Comparison of ENCODE assay signal across 22 mouse cellular contexts in the genomic region with DNA sequence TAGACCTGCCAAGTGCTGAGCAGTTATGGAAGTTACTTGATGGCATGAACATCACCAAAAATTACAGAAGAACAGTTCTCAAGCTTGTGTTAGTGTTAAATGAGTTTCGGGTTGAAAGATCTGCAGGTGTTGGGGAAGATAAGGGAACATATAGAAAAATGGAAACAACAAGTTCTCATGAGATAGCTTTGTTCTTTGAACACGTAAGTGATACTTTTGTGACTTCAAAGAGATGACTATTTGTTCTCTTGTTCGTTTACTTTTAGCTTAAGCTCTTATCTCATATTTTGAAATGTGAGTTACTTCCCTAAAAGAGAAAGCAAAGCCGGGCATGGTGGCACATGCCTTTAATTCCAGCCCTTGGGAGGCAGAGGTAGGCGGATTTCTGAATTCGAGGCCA. TPM values are rescaled to one million over a fixed set of nuclear protein-coding genes. Genes with fewer than 3 reads are reported as not detected.
"Had no signal": no experiment of that assay in that cellular context is flagged by ENCODE, and none has a peak within 500 bp of the region (broad histone marks: within the 10 kb centered on the region; RNA-seq: fewer than 3 reads in every experiment).

No protein-coding gene starts in this region.

- H3K4me2 ChIP-seq: kidney, embryonic 15.5 days; lung, embryonic 15.5 days; neural tube, embryonic 15.5 days had no signal

- H3K27ac ChIP-seq: kidney, embryonic 15.5 days; left cerebral cortex, adult 2 months; limb, embryonic 10.5 days; lung, embryonic 15.5 days; macrophage; neural tube, embryonic 15.5 days had no signal

- DNase-seq: kidney, adult 2 months; kidney, postnatal 25 days; lung, postnatal 14 days; midbrain, embryonic 14.5 days; right cerebral cortex, adult 18-20 months; right cerebral cortex, postnatal 4 days; spleen, adult 18-20 months; thymus, adult 18-20 months; thymus, postnatal 14 days had no signal

- H3K9me3 ChIP-seq: kidney, embryonic 15.5 days; limb, embryonic 10.5 days; lung, embryonic 15.5 days; neural tube, embryonic 15.5 days had no signal

- H3K27me3 ChIP-seq: kidney, embryonic 15.5 days; lung, embryonic 15.5 days; neural tube, embryonic 15.5 days had no signal

- H3K4me3 ChIP-seq: kidney, embryonic 15.5 days; left cerebral cortex, adult 2 months; limb, embryonic 10.5 days; lung, embryonic 15.5 days; myocyte; neural tube, embryonic 15.5 days had no signal

- H3K9ac ChIP-seq: kidney, embryonic 15.5 days; lung, embryonic 15.5 days; neural tube, embryonic 15.5 days had no signal

- H3K4me1 ChIP-seq: kidney, embryonic 15.5 days; limb, embryonic 10.5 days; lung, embryonic 15.5 days; neural tube, embryonic 15.5 days had no signal

- H3K36me3 ChIP-seq: kidney, embryonic 15.5 days; limb, embryonic 10.5 days; lung, embryonic 15.5 days; neural tube, embryonic 15.5 days had no signal

RNA-seq across cellular contexts. Expression of gene Amelx, which starts 28.6 kb away (rescaled TPM):
- total RNA-seq: layer of hippocampus, postnatal 25 days; left cerebral cortex, adult 2 months; left cerebral cortex, postnatal 14 days had no signal
- polyA plus RNA-seq: kidney, adult 2 months; kidney, embryonic 15.5 days; limb, embryonic 14.5 days; liver, embryonic 16.5 days; macrophage; midbrain, embryonic 14.5 days; myocyte; neural tube, embryonic 11.5 days; neural tube, embryonic 15.5 days; stomach, embryonic 14.5 days had no signal
